Mouse (Mus musculus): ENCODE results near the gene Rfx3.

GRCm38 (mm10) chr19:27828316-27828715 is 182.7 kb downstream of the Rfx3 start:
- TF ChIP-seq CTCF (IDR thresholded peaks at IDR 0.05): no peak
- TF ChIP-seq EP300 (IDR thresholded peaks at IDR 0.05): no peak

Data from lung, postnatal 0 days (tissue).